Mouse (Mus musculus) embryonic fibroblast, embryonic 13.5 days (primary cell): ENCODE data around the gene Dnal4.

ENCODE experiments used
- CTCF ChIP-seq: IDR thresholded peaks from 2 replicates; pipeline ENCODE4 v1.5.1; 2011; ENCODE audit warnings: mild to moderate bottlenecking, control low read depth, low read length, moderate library complexity, borderline replicate concordance; ENCODE audit not compliant: insufficient read depth
- POLR2A ChIP-seq: IDR thresholded peaks from 2 replicates; pipeline ENCODE4 v1.6.1; 2011; ENCODE audit warnings: low read depth, mild to moderate bottlenecking, control low read depth, low read length, moderate library complexity

DNA sequence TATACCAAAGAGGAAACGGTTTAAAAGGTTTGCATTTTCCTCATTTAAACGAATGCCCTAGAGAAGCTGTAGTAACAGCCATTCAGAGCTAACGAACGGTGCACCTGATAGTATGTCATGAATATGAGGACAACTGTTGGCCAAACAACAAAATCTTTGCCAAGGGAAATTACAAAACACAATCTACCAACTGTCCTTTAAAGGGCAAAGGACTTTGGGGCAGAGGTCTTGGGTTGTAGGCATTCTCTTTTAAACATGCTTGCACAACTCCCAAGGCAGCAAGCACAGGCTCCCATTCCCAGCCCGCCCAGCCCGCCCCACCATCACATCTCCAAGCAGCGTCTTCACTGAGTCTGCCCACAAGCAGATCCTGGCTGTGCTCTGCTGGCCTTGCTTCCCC is 46.1 kb downstream of the Dnal4 start:
- TF ChIP-seq CTCF (no peak), POLR2A (no peak)
